9 mouse cellular contexts compared by ENCODE assay signal in the genomic region with DNA sequence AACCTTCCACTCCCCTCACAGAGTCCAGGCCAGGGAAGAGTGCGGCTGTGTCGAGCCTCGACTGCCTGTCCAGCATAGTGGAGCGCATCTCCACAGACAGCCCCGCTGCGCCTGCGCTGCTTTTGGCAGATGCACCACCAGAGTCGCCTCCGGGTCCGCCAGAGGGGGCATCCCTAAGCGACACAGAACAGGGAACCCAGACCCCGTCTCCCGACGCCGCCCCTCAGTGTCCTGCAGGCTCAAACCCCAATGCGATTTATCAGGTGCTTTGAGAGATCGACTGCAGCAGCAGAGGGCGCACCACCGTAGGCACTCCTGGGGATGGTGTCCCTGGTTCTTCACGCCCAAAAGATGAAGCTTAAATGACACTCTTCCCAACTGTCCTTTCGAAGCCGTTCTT. TPM values are rescaled to one million over a fixed set of nuclear protein-coding genes. Genes with fewer than 3 reads are reported as not detected.
DNase-seq lines count a peak whose midpoint lies in the region; ATAC-seq and TF ChIP-seq lines count a peak whose summit lies in the region.
"Had no signal": no experiment of that assay in that cellular context is flagged by ENCODE, and none has a peak within 500 bp of the region (broad histone marks: within the 10 kb centered on the region; RNA-seq: fewer than 3 reads in every experiment).

No protein-coding gene starts in this region.

- H3K4me3 ChIP-seq in liver, adult 2 months (ENCODE audit: insufficient read depth, low read depth, low read length): no peak overlapping the region
- no peak overlapping the region for H3K4me3 ChIP-seq in embryonic fibroblast, embryonic 13.5 days (ENCODE audit: insufficient read depth, low read length)
- H3K4me3 ChIP-seq: megakaryocyte, embryonic 14.5 days had no signal

- no peak overlapping the region for H3K9ac ChIP-seq in liver, adult 2 months (ENCODE audit: low read depth, low read length)

- TF ChIP-seq POLR2A in liver, adult 2 months (IDR thresholded peaks at IDR 0.05; ENCODE audit: extremely low read depth, insufficient read depth, low read length): no peak
- no peak for TF ChIP-seq POLR2A in embryonic fibroblast, embryonic 13.5 days (IDR thresholded peaks at IDR 0.05; ENCODE audit: low read depth, low read length)

- H3K27me3 ChIP-seq in liver, adult 2 months (ENCODE audit: control insufficient read depth, insufficient read depth, low read length): peaks cover 9% of the 10 kb centered on the region; the same call in 1 of the 2 replicates

- no peaks in the 10 kb centered on the region for H3K79me2 ChIP-seq in liver, adult 2 months (ENCODE audit: control insufficient read depth, insufficient read depth, low read length)

- no peak overlapping the region for H3K27ac ChIP-seq in liver, adult 2 months (replicated peaks; ENCODE audit: insufficient read depth, low read depth, low read length)
- H3K27ac ChIP-seq in embryonic fibroblast, embryonic 13.5 days (ENCODE audit: insufficient read depth, low read length): no peak overlapping the region

- DNase-seq in adrenal gland, postnatal 10 days: peak; percentile 37
- no peak for DNase-seq in adrenal gland, adult 8-10 months
- DNase-seq in liver, adult 2 months (ENCODE audit: extremely low read depth, low read depth, low spot score): no peak
- no peak for DNase-seq in liver
- no peak for DNase-seq in urinary bladder, adult 2 months (ENCODE audit: low spot score)
- DNase-seq in adrenal gland, postnatal 14 days: no peak

- peak; percentile 23; the same call in 1 of the 2 replicates for TF ChIP-seq CTCF in liver, adult 2 months (IDR thresholded peaks at IDR 0.05; ENCODE audit: low read depth, low read length)
- TF ChIP-seq CTCF in embryonic fibroblast, embryonic 13.5 days (IDR thresholded peaks at IDR 0.05; ENCODE audit: borderline replicate concordance, insufficient read depth, low read length): peak; percentile 69; the same call in 1 of the 2 replicates

- no peaks in the 10 kb centered on the region for H3K36me3 ChIP-seq in liver, adult 2 months (ENCODE audit: control insufficient read depth, insufficient read depth, low read length)

- peak; percentile 51 for ATAC-seq in megakaryocyte progenitor cell, adult 5-6 weeks (replicated peaks; ENCODE audit: poor library complexity)

- no peaks in the 10 kb centered on the region for H3K4me1 ChIP-seq in liver, adult 2 months (ENCODE audit: control insufficient read depth, insufficient read depth, low read length)
- H3K4me1 ChIP-seq in embryonic fibroblast, embryonic 13.5 days (ENCODE audit: control insufficient read depth, insufficient read depth, low read length): no peaks in the 10 kb centered on the region

- 3% methylated on average over 22 of the region's 22 CpGs for WGBS in liver, adult 2 months

RNA-seq across cellular contexts. Expression of gene Myod1, which starts 1.8 kb away (rescaled TPM):
- 1 to 10 TPM in 1 of 2 experiments, under 1 TPM in 1; 0.84 to 2.7 TPM for total RNA-seq in adrenal gland, postnatal 10 days (2021)
- total RNA-seq in adrenal gland, adult 8-10 months (2022): not detected
- not detected in 2 replicates for total RNA-seq in liver, adult 2 months (2014; rRNA removed)
- polyA plus RNA-seq in liver, adult 2 months (2012; rRNA removed): not detected in 2 replicates
- not detected in 2 replicates for polyA plus RNA-seq in embryonic fibroblast, embryonic 13.5 days (2011; ENCODE audit: insufficient read length, low read depth, missing spikeins)
- total RNA-seq in megakaryocyte progenitor cell, adult 5-6 weeks (2015): not detected in 2 replicates
- total RNA-seq in megakaryocyte progenitor cell, adult 5-6 weeks (2017): not detected in 2 replicates
- 0.29 and 0.50 TPM in 2 replicates for polyA plus RNA-seq in urinary bladder, adult 2 months (2012; rRNA removed)
- total RNA-seq in adrenal gland, postnatal 14 days (2021): not detected in 2 replicates

RNA-seq across cellular contexts. Expression of gene Kcnc1, which starts 18.2 kb away (rescaled TPM):
- total RNA-seq in adrenal gland, postnatal 10 days (2021): 1 to 10 TPM in 1 of 2 experiments, under 1 TPM in 1; 0.63 to 1.7 TPM
- under 1 TPM; 0.70 to 0.87 (median 0.77) TPM for total RNA-seq in adrenal gland, adult 8-10 months (2022)
- under 0.01 and 0.07 TPM in 2 replicates for total RNA-seq in liver, adult 2 months (2014; rRNA removed)
- not detected in 2 replicates for polyA plus RNA-seq in liver, adult 2 months (2012; rRNA removed)
- polyA plus RNA-seq in embryonic fibroblast, embryonic 13.5 days (2011; ENCODE audit: insufficient read length, low read depth, missing spikeins): not detected in 2 replicates
- 0.22 and 1.2 TPM in 2 replicates for total RNA-seq in megakaryocyte progenitor cell, adult 5-6 weeks (2015)
- total RNA-seq in megakaryocyte progenitor cell, adult 5-6 weeks (2017): 0.07 TPM in 1 of 2 replicates, not detected in the other
- 0.19 and 0.34 TPM in 2 replicates for polyA plus RNA-seq in urinary bladder, adult 2 months (2012; rRNA removed)
- total RNA-seq in adrenal gland, postnatal 14 days (2021): 0.44 and 0.56 TPM in 2 replicates
